Mouse (Mus musculus) hindbrain, embryonic 10.5 days (tissue): ENCODE measurements around the gene Fut11. TPM values are rescaled to one million over a fixed set of nuclear protein-coding genes. Genes with fewer than 3 reads are reported as not detected.
"Not testable (repeated sequence)": the region's sequence is repeated elsewhere in the genome, so short reads cannot be mapped to it uniquely, and the experiment has no call there.

Source experiments
- DNase-seq: peaks from one replicate; pipeline ENCODE4 v3.0.0-alpha.2; 2017; ENCODE audit warnings: low spot score
- H3K27ac ChIP-seq: fragments of 300-500 bp; sonication (generic); 2 replicates; pipeline ENCODE4 v1.5.1; 2016; ENCODE audit warnings: mild to moderate bottlenecking, moderate library complexity
- H3K27me3 ChIP-seq: fragments of 300-500 bp; sonication (generic); 2 replicates; pipeline ENCODE4 v1.6.1; 2016; ENCODE audit warnings: mild to moderate bottlenecking; ENCODE audit not compliant: poor library complexity, insufficient read depth, severe bottlenecking
- H3K36me3 ChIP-seq: fragments of 300-500 bp; sonication (generic); 2 replicates; pipeline ENCODE4 v1.6.1; 2016; ENCODE audit warnings: mild to moderate bottlenecking, moderate library complexity
- H3K4me1 ChIP-seq: fragments of 300-500 bp; sonication (generic); replicated peaks from 2 replicates; pipeline ENCODE4 v1.6.1; 2016; ENCODE audit warnings: mild to moderate bottlenecking
- H3K4me3 ChIP-seq: fragments of 300-500 bp; sonication (generic); 2 replicates; pipeline ENCODE4 v1.5.1; 2016; ENCODE audit warnings: mild to moderate bottlenecking, moderate library complexity
- H3K9me3 ChIP-seq: fragments of 300-500 bp; sonication (generic); 2 replicates; pipeline ENCODE4 v1.6.1; 2016; ENCODE audit warnings: mild to moderate bottlenecking, moderate library complexity
- WGBS: fragments of 180-500 bp; shearing (Covaris S2); methylation state at CpG from one replicate; pipeline ENCODE4 v1.1.7; 2016; 5-methylcytosine and 5-hydroxymethylcytosine counted together
- polyA plus RNA-seq: library from polyadenylated mRNA; unstranded; fragments of >200 nt; fragmentation: Nextera tagmentation; extraction: Ambion mirVana; gene quantifications from 2 replicates; pipeline ENCODE4 v1.2.1, GENCODE M21; 2016

Fut11 gene
- polyA plus RNA-seq, 1 experiment from 2014 or later, result 20.1 TPM

GRCm38 (mm10) chr14:20703461-20703860 lies 8.7 kb downstream of the Fut11 start:
- not testable (repeated sequence) for DNase-seq, H3K27me3 ChIP-seq, H3K9me3 ChIP-seq
- H3K27ac ChIP-seq, result peak overlapping the region; percentile 95
- H3K4me1 ChIP-seq, result peaks cover 35% of the 10 kb centered on the region
- WGBS, result 11% methylated on average over 8 of the region's 8 CpGs
- peak overlapping the region; percentile 67 for H3K4me3 ChIP-seq
- peaks cover 44% of the 10 kb centered on the region for H3K36me3 ChIP-seq

GRCm38 (mm10) chr14:20707201-20708190 lies 12.7 kb downstream of the Fut11 start, which contains the start of gene Zswim8:
TSS of gene Zswim8 (plus strand) at chr14:20707552.
- peak within 1 kb of the TSS; percentile 94 for H3K27ac ChIP-seq
- DNase-seq, result peak; percentile 92
- no peaks in the 10 kb centered on the region for H3K27me3 ChIP-seq
- WGBS, result under 1% methylated on average over 80 of the region's 80 CpGs
- H3K36me3 ChIP-seq, result peaks cover 48% of the 10 kb centered on the region
- peak within 1 kb of the TSS; percentile 83 for H3K4me3 ChIP-seq
- H3K9me3 ChIP-seq, result no peaks in the 10 kb centered on the region
- peaks cover 25% of the 10 kb centered on the region for H3K4me1 ChIP-seq

GRCm38 (mm10) chr14:20708239-20708638 lies 13.5 kb downstream of the Fut11 start:
- no peak for DNase-seq
- Histone ChIP-seq H3K36me3 (peaks cover 55% of the 10 kb centered on the region), H3K4me3 (peak overlapping the region; percentile 83), H3K27me3 (no peaks in the 10 kb centered on the region), H3K4me1 (peaks cover 25% of the 10 kb centered on the region), H3K9me3 (no peaks in the 10 kb centered on the region), H3K27ac (peak overlapping the region; percentile 94)
- 11% methylated on average over 10 of the region's 10 CpGs for WGBS

- H3K9me3 ChIP-seq, result no peaks in the 10 kb centered on the region
- H3K4me3 ChIP-seq, result no peak overlapping the region
- no peak overlapping the region for H3K27ac ChIP-seq
- H3K4me1 ChIP-seq, result peaks cover 8% of the 10 kb centered on the region
- H3K36me3 ChIP-seq, result peaks cover 90% of the 10 kb centered on the region
- H3K27me3 ChIP-seq, result no peaks in the 10 kb centered on the region
- no peak for DNase-seq
- 85% methylated on average over 11 of the region's 11 CpGs for WGBS
These were observed 19.1 kb downstream of the Fut11 start for GRCm38 (mm10) chr14:20713832-20714231.

GRCm38 (mm10) chr14:20718443-20718842 lies 23.7 kb downstream of the Fut11 start:
- no peak overlapping the region for H3K27ac ChIP-seq
- WGBS, result 92% methylated on average over 10 of the region's 10 CpGs
- H3K4me3 ChIP-seq, result no peak overlapping the region
- H3K27me3 ChIP-seq, result no peaks in the 10 kb centered on the region
- DNase-seq, result no peak
- no peaks in the 10 kb centered on the region for H3K4me1 ChIP-seq
- H3K9me3 ChIP-seq, result no peaks in the 10 kb centered on the region
- peaks cover 100% of the 10 kb centered on the region for H3K36me3 ChIP-seq

GRCm38 (mm10) chr14:20719767-20720166 lies 25.0 kb downstream of the Fut11 start:
- Histone ChIP-seq H3K4me1 (no peaks in the 10 kb centered on the region), H3K36me3 (peaks cover 100% of the 10 kb centered on the region), H3K27ac (no peak overlapping the region), H3K4me3 (no peak overlapping the region), H3K27me3 (no peaks in the 10 kb centered on the region), H3K9me3 (no peaks in the 10 kb centered on the region)
- 94% methylated on average over 12 of the region's 12 CpGs for WGBS
- DNase-seq, result no peak

GRCm38 (mm10) chr14:20721371-20721770 lies 26.6 kb downstream of the Fut11 start:
- no peaks in the 10 kb centered on the region for H3K4me1 ChIP-seq
- H3K9me3 ChIP-seq, result no peaks in the 10 kb centered on the region
- H3K27me3 ChIP-seq, result no peaks in the 10 kb centered on the region
- H3K27ac ChIP-seq, result no peak overlapping the region
- H3K36me3 ChIP-seq, result peaks cover 100% of the 10 kb centered on the region
- H3K4me3 ChIP-seq, result no peak overlapping the region
- no peak for DNase-seq
- WGBS, result 90% methylated on average over 4 of the region's 4 CpGs

GRCm38 (mm10) chr14:20723006-20723405 lies 28.2 kb downstream of the Fut11 start:
- Histone ChIP-seq H3K27me3 (no peaks in the 10 kb centered on the region), H3K9me3 (no peaks in the 10 kb centered on the region), H3K36me3 (peaks cover 100% of the 10 kb centered on the region), H3K4me1 (no peaks in the 10 kb centered on the region), H3K4me3 (no peak overlapping the region), H3K27ac (no peak overlapping the region)
- no peak for DNase-seq
- 93% methylated on average over 12 of the region's 12 CpGs for WGBS

GRCm38 (mm10) chr14:20724043-20724442 lies 29.3 kb downstream of the Fut11 start:
- no peak overlapping the region for H3K4me3 ChIP-seq
- peak; percentile 69 for DNase-seq
- H3K9me3 ChIP-seq, result no peaks in the 10 kb centered on the region
- H3K4me1 ChIP-seq, result no peaks in the 10 kb centered on the region
- no peak overlapping the region for H3K27ac ChIP-seq
- no peaks in the 10 kb centered on the region for H3K27me3 ChIP-seq
- H3K36me3 ChIP-seq, result peaks cover 100% of the 10 kb centered on the region
- WGBS, result 55% methylated on average over 5 of the region's 5 CpGs

GRCm38 (mm10) chr14:20725660-20726339 lies 31.0 kb downstream of the Fut11 start:
- no peak for DNase-seq
- H3K36me3 ChIP-seq, result peaks cover 100% of the 10 kb centered on the region
- H3K4me3 ChIP-seq, result no peak overlapping the region
- no peaks in the 10 kb centered on the region for H3K9me3 ChIP-seq
- no peak overlapping the region for H3K27ac ChIP-seq
- H3K4me1 ChIP-seq, result no peaks in the 10 kb centered on the region
- 86% methylated on average over 6 of the region's 6 CpGs for WGBS
- H3K27me3 ChIP-seq, result no peaks in the 10 kb centered on the region

GRCm38 (mm10) chr14:20729871-20730270 lies 35.1 kb downstream of the Fut11 start:
- Histone ChIP-seq H3K36me3 (peaks cover 78% of the 10 kb centered on the region), H3K27me3 (no peaks in the 10 kb centered on the region), H3K27ac (no peak overlapping the region), H3K9me3 (no peaks in the 10 kb centered on the region), H3K4me3 (no peak overlapping the region), H3K4me1 (peaks cover 20% of the 10 kb centered on the region)
- no peak for DNase-seq
- 94% methylated on average over 9 of the region's 9 CpGs for WGBS

GRCm38 (mm10) chr14:20730853-20731602 lies 36.3 kb downstream of the Fut11 start:
- H3K4me3 ChIP-seq, result no peak overlapping the region
- H3K27ac ChIP-seq, result no peak overlapping the region
- 92% methylated on average over 9 of the region's 9 CpGs for WGBS
- no peaks in the 10 kb centered on the region for H3K27me3 ChIP-seq
- no peaks in the 10 kb centered on the region for H3K9me3 ChIP-seq
- H3K4me1 ChIP-seq, result peaks cover 25% of the 10 kb centered on the region
- DNase-seq, result no peak
- H3K36me3 ChIP-seq, result peaks cover 77% of the 10 kb centered on the region
